Mouse (Mus musculus) thymus, adult 2 months (tissue): ENCODE results near the gene Serpina3f.

ENCODE experiments used
- CTCF ChIP-seq: fragments of 200-500 bp; IDR thresholded peaks from 2 replicates; pipeline ENCODE4 v1.5.1; 2012; ENCODE audit warnings: mild to moderate bottlenecking, control low read depth, low read length, moderate library complexity, borderline replicate concordance; ENCODE audit not compliant: control insufficient read depth, poor library complexity, insufficient read depth; ENCODE audit errors: extremely low read depth
- POLR2A ChIP-seq: fragments of 200-500 bp; IDR thresholded peaks from 2 replicates; pipeline ENCODE4 v1.6.1; 2012; ENCODE audit warnings: mild to moderate bottlenecking, low read length, control low read depth, moderate library complexity; ENCODE audit not compliant: control insufficient read depth, poor library complexity, insufficient read depth; ENCODE audit errors: extremely low read depth

GRCm38 (mm10) chr12:104243307-104243706 lies 29.0 kb downstream of the Serpina3f start:
- TF ChIP-seq CTCF = no peak
- TF ChIP-seq POLR2A = no peak
